Mouse (Mus musculus): Measurements from ENCODE around the gene Epn1.

The Epn1 gene

DNA sequence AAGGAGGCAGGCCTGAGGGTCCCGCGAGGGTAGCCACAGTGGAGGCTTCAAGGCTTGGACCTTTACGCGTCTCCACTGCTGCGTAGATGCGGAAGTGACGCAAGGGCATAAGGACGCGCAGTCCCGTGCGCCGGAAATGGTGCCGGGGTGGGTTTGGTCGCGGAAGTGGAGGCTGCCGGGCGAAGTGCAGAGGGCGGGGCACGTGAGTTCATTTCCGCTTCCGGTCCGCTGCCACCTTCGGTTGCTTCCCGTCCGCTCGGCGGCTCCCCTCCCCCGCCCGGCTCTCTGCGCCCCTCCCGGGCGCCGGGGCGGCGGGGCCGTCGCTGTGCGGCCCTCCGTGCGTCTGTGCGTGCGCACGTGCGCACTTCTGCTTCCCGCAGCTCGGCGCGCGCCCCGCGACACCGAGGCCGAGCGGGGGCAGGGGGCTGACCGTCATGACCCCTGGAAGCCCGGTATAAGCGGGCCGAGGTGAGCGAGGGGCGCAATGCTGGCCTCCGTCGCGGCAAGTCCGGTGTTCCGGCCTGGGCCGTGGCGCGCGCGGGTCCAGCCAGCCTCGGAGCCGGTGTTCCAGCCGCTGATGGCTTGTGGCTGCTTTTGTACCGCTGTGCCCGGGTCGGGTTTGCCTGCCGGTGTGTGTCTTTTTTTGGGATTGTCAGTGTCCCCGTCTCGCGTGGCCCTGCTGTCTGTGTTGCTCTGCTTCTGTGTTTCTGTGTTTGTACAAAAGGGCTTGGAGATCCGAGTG, at the start of gene Epn1:
Gene Epn1, plus strand, starts transcription at position 226 of the 742 bp plus-strand sequence.
- POLR2A ChIA-PET: interaction anchor here in 3 of 4 experiments (0.7 to 3.1 kb wide), 12 partner anchors 9 to 66 kb away, joined by 3 to 12 read pairs (median 4); partner anchors contain the start of genes Fiz1 (in 1 of the 3), U2af2 (in 1 of the 3) and Zfp524 (in 1 of the 3)
- CTCF ChIA-PET: no interaction called here

- CTCF ChIA-PET: interaction anchor here in 3 of 4 experiments (0.5 to 1.8 kb wide), 8 partner anchors 15 to 645 kb away, joined by 3 to 7 read pairs (median 3); partner anchors contain the start of genes Zfp524 (in 2 of the 3), Fiz1 (in 1 of the 3) and Gm44973 (in 1 of the 3)
- POLR2A ChIA-PET: interaction anchor here (0.6 to 14.4 kb wide), 53 partner anchors 8 to 1386 kb away, joined by 3 to 280 read pairs (median 5); partner anchors contain the start of genes Fiz1 (in 3 of the 4), Gm44973 (in 3 of the 4), U2af2 (in 3 of the 4) and Zfp524 (in 3 of the 4)
Observed at GRCm38 (mm10) chr7:5030554-5031275, 49.3 kb upstream of the Epn1 start.

- ChIA-PET POLR2A (interaction anchor here in 3 of 4 experiments (0.6 to 14.4 kb wide), 47 partner anchors 7 to 1386 kb away, joined by 3 to 280 read pairs (median 5); partner anchors contain the start of genes Fiz1 (in 3 of the 3), Gm44973 (in 3 of the 3), U2af2 (in 3 of the 3) and Zfp524 (in 3 of the 3)), CTCF (interaction anchor here (0.6 to 1.8 kb wide), 7 partner anchors 16 to 646 kb away, joined by 3 to 7 read pairs (median 4); partner anchors contain the start of genes Gm44973 (in 1 of the 4) and Zfp524 (in 1 of the 4))
Observed at GRCm38 (mm10) chr7:5031496-5031895, 48.5 kb upstream of the Epn1 start.

GRCm38 (mm10) chr7:5033818-5034217, 46.2 kb upstream of the Epn1 start, which contains the start of gene 4632433K11Rik:
Gene 4632433K11Rik (plus strand): TSS chr7:5034118.
- CTCF ChIA-PET: interaction anchor here in 2 of 4 experiments (0.8 to 1.1 kb wide), 2 partner anchors 13 to 27 kb away, joined by 3 to 5 read pairs; no protein-coding TSS in a partner anchor
- POLR2A ChIA-PET: interaction anchor here in 2 of 4 experiments (0.6 to 14.4 kb wide), 8 partner anchors 13 to 31 kb away, joined by 3 to 280 read pairs (median 4); partner anchors contain the start of genes Ccdc106 (in 2 of the 2), Fiz1 (in 2 of the 2), Gm44973 (in 2 of the 2) and Zfp524 (in 2 of the 2)

DNA sequence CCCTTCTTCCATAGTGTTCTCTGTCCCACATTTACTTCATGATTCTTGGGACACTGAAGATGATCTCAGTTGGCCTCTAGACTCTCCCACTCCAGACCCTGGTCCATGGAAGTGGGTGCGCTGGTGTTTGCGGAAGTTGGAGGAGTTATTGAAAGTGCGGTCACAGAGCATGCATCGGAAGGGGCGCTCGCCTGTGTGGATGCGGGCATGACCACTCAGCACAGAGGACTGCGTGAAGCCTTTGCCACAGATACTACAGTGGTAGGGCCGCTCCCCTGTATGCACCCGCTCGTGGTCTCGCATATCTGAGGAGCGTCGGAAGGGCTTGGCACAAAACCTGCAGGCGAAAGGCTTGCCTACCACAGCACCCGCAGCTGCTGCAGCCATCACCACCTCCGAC, 44.4 kb upstream of the Epn1 start:
- POLR2A ChIA-PET: interaction anchor here in 1 of 4 experiments (1.1 kb wide), 1 partner anchor 16 kb away, joined by 3 read pairs; the partner anchor contains the start of gene Zfp580
- CTCF ChIA-PET: no interaction called here

GRCm38 (mm10) chr7:5036136-5036535, 43.9 kb upstream of the Epn1 start:
- POLR2A ChIA-PET: interaction anchor here in 2 of 4 experiments (0.6 to 1.1 kb wide), 2 partner anchors 15 to 336 kb away, joined by 3 read pairs; partner anchors contain the start of gene Zfp580 (in 1 of the 2)
- CTCF ChIA-PET: no interaction called here

DNA sequence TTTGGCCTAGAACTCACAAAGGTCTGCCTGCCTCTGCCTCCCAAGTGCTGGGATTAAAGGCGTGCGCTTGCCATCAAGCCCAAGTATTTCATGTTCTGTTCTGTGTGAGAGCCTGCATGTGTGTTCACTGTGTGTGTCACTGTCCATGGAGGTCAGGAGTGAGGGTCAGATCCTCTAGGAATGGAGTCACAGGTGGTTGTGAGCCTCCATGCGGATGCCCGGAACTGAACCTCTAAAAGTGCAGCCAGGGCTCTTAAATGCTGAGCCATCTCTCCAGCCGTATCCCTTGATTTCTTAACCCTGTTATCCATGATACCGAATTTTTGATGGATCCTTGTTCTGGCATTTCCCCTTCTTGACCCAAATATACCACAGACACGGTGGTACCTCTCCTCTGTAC, 43.0 kb upstream of the Epn1 start:
- ChIA-PET CTCF (no interaction called here), POLR2A (interaction anchor here in 2 of 4 experiments (1.3 to 2.8 kb wide), 13 partner anchors 8 to 284 kb away, joined by 3 to 105 read pairs (median 13); partner anchors contain the start of genes Fiz1 (in 2 of the 2), Gm44973 (in 2 of the 2), Zfp524 (in 2 of the 2) and Ccdc106 (in 1 of the 2))

GRCm38 (mm10) chr7:5037467-5037866, 42.6 kb upstream of the Epn1 start:
- CTCF ChIA-PET: interaction anchor here in 3 of 4 experiments (0.7 to 2.0 kb wide), 10 partner anchors 10 to 498 kb away, joined by 3 to 12 read pairs (median 3); partner anchors contain the start of genes Gm44973 (in 1 of the 3) and Zfp580 (in 1 of the 3)

GRCm38 (mm10) chr7:5038109-5038732, 41.8 kb upstream of the Epn1 start, which contains the start of gene Zfp784:
Gene Zfp784 (minus strand): TSS chr7:5038446.
- ChIA-PET POLR2A (interaction anchor here (0.6 to 2.8 kb wide), 65 partner anchors 7 to 1345 kb away, joined by 3 to 105 read pairs (median 5); partner anchors contain the start of genes Fiz1 (in 3 of the 4), Gm44973 (in 3 of the 4), Rpl28 (in 3 of the 4) and Zfp524 (in 3 of the 4)), CTCF (interaction anchor here in 3 of 4 experiments (0.6 to 2.0 kb wide), 14 partner anchors 9 to 594 kb away, joined by 3 to 12 read pairs (median 3); partner anchors contain the start of genes Gm44973 (in 1 of the 3) and Zfp580 (in 1 of the 3))

More at GRCm38 (mm10) chr7:5037467-5037866, 42.6 kb upstream of the Epn1 start:
- POLR2A ChIA-PET: interaction anchor here (0.6 to 2.8 kb wide), 50 partner anchors 8 to 1345 kb away, joined by 3 to 105 read pairs (median 6); partner anchors contain the start of genes Fiz1 (in 3 of the 4), Gm44973 (in 3 of the 4), Rpl28 (in 3 of the 4) and Zfp524 (in 3 of the 4)

DNA sequence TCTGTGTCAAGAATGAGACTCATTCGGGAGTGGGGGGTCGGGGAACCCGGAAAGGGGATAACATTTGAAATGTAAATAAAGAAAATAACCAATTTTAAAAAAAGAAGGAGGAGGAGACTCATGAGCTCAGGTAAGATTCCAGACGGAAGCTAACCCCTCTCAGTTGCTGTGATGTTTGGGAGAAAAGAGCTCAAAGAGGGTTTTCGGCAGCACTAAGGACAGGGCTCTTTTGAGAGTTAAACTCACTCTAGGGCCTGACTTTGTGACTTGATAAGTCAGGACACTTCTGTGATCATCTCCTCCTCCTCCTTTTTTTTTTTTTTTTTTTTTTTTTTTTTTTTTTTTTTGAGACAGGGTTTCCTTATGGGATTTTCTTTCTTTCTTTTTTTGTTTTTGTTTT, 41.1 kb upstream of the Epn1 start:
- POLR2A ChIA-PET: interaction anchor here in 3 of 4 experiments (0.6 to 2.8 kb wide), 42 partner anchors 8 to 512 kb away, joined by 3 to 105 read pairs (median 6); partner anchors contain the start of genes Zfp580 (in 3 of the 3), Ccdc106 (in 2 of the 3), Fiz1 (in 2 of the 3) and Gm44973 (in 2 of the 3)

DNA sequence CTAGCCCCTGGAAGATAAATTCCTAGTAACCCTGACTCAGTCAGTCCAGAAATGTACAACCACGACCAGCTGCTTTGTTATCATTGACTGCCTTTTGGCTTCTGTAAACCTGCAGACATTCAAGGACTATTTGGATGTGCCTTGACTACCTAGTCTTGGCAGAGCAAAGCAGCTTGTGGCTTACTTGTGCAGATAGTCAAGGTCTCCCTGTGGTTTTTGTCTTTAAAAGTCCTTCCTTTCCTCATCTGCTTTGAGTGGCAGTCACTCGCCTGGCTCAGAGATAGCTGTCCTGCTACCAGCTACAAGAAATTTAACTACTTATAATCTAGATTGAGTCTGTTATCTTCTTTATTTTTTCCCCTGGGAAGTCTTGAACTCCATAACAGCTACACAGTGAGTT, 35.1 kb upstream of the Epn1 start:
- CTCF ChIA-PET: no interaction called here
- POLR2A ChIA-PET: no interaction called here

More for the DNA sequence above, 41.1 kb upstream of the Epn1 start:
- CTCF ChIA-PET: interaction anchor here in 3 of 4 experiments (0.6 to 2.0 kb wide), 8 partner anchors 9 to 499 kb away, joined by 3 to 12 read pairs (median 4); partner anchors contain the start of gene Gm44973 (in 1 of the 3)

GRCm38 (mm10) chr7:5046112-5046511, 33.9 kb upstream of the Epn1 start:
- ChIA-PET CTCF (interaction anchor here in 2 of 4 experiments (0.7 to 1.4 kb wide), 6 partner anchors 15 to 1081 kb away, joined by 3 to 4 read pairs (median 3); partner anchors contain the start of genes Gm44973 (in 1 of the 2) and U2af2 (in 1 of the 2)), POLR2A (interaction anchor here in 1 of 4 experiments (1.0 to 2.2 kb wide), 6 partner anchors 8 to 233 kb away, joined by 3 to 11 read pairs (median 5); partner anchors contain the start of genes 4632433K11Rik, Fiz1, Gm44973 and Ube2s)

DNA sequence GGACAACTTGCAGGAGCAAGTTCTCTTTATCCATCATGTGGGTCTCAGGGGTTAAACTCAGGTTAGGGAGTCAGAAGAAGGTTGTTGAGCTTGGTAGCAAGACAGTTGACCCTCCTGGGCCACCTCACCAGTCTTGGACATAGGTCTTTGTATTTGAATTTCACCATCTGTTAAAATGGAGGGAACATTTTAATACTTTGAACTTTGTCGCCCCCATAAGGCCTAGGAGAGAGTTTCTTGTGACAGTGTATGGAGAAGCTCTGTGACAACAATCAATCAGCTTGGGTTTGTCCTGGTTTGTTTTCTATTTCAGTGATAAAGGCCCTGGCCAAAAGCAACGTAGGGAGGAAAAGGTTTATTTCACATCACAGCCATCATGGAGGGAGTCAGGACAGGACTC, 32.7 kb upstream of the Epn1 start:
- ChIA-PET POLR2A (interaction anchor here in 3 of 4 experiments (0.6 to 2.2 kb wide), 11 partner anchors 8 to 135 kb away, joined by 3 to 11 read pairs (median 4); partner anchors contain the start of genes 4632433K11Rik (in 1 of the 3), Fiz1 (in 1 of the 3), Gm44973 (in 1 of the 3) and Zfp524 (in 1 of the 3)), CTCF (interaction anchor here (0.6 to 1.4 kb wide), 18 partner anchors 9 to 122 kb away, joined by 3 to 12 read pairs (median 4); partner anchors contain the start of genes Zfp784 (in 2 of the 4), 4632433K11Rik (in 1 of the 4), Fiz1 (in 1 of the 4) and Gm44973 (in 1 of the 4))

DNA sequence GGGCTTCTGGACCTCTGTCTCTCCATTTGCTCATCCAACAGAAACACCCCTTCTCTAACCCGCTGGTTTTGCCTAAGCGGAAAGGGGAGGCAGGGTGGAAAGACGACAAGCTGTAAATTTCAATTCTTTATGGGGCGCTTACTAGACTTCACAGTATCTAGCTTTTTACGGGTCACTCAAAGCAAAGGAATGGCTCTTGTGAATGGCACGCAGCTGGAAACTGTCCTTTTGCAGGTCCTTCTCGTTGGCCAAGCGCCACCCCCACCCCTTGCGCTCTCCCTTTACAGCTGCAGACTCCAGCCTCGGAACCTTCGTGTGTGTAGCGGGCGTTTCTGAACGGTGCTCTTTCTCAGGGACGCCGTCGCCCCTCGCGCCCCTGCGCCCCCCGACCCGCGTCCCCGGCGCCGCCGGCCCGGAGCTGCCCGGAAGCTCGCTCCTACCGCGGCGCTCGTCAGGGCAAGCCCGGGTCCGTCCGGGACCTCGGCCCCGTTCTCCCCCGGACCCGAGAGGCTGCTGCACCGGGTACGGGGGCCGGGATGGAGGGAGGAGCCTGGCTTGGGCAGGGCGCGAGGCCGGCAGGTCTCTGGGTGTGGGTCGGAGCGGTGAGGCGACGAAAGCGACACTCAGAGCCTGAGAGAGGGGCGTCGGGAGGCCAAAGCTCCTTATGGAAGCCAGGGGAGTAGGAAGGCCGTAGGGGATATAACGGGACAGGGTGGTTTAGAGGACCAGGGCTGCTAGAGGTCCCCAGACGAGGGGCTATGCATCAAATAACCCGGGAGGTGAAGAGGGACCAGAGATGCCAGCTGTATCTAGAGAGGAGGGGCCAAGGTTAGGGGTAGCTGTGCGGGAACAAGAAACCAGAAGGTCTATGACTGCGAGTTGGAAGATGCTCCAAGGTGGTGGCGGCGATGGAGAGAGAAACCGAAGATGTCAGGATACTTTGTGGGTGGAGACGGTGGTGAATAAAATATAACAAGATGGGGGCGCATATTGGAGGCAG, 28.5 kb upstream of the Epn1 start, which contains the start of gene Zfp580:
Gene Zfp580, plus strand, starts transcription at position 346 of the 1,000 bp plus-strand sequence.
- CTCF ChIA-PET: interaction anchor here (0.6 to 3.8 kb wide), 11 partner anchors 10 to 573 kb away, joined by 3 to 33 read pairs (median 4); partner anchors contain the start of genes Sbk2 (in 1 of the 4), Ssc5d (in 1 of the 4) and U2af2 (in 1 of the 4)
- POLR2A ChIA-PET: interaction anchor here (0.5 to 8.5 kb wide), 42 partner anchors 9 to 1146 kb away, joined by 3 to 114 read pairs (median 5); partner anchors contain the start of genes Gm44973 (in 4 of the 4), U2af2 (in 4 of the 4), Ccdc106 (in 3 of the 4) and Fiz1 (in 3 of the 4)

Measured in embryonic stem cell, embryonic (primary cell).